Mouse (Mus musculus) heart, adult 2 months (tissue): ENCODE results near the gene Egflam.

Experiments used
- CTCF ChIP-seq: fragments of 200-600 bp; IDR thresholded peaks from 2 replicates; pipeline ENCODE4 v1.8.1; 2022; ENCODE audit warnings: antibody characterized with exemption, mild to moderate bottlenecking, moderate library complexity
- EP300 ChIP-seq: fragments of 200-500 bp; IDR thresholded peaks from 2 replicates; pipeline ENCODE4 v1.6.1; 2011; ENCODE audit warnings: low read depth, low read length, control low read depth; ENCODE audit not compliant: insufficient read depth

DNA sequence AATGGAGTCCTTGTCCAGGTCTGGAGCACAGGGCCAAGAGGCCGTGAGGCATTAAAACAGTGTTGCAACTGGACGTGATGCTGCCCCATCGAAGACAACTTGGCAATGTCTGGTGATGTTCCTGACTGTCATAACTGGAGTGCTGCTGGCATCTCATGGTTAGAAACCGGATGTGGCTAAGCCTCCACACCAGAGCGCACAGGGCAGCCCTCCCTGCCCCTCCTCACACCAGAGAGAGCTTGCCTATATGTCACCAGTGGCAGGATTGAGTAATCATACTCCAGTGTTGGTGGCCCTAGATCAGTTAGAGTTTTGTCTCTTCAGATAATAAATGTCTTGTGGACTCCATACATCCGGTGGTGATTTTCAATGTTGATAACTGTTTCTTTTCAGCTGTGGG is 210.5 kb downstream of the Egflam start:
- TF ChIP-seq CTCF = no peak
- no peak for TF ChIP-seq EP300
